Mouse (Mus musculus) midbrain, embryonic 10.5 days (tissue): Measurements from ENCODE around the gene Vipr2. TPM values are rescaled to one million over a fixed set of nuclear protein-coding genes. Genes with fewer than 3 reads are reported as not detected.

ENCODE experiments used
- DNase-seq: peaks from one replicate; pipeline ENCODE4 v3.0.0-alpha.2; 2017; ENCODE audit warnings: low spot score
- H3K27ac ChIP-seq: fragments of 300-500 bp; sonication (generic); replicated peaks from 2 replicates; pipeline ENCODE4 v1.5.1; 2016; ENCODE audit warnings: mild to moderate bottlenecking
- H3K27me3 ChIP-seq: fragments of 300-500 bp; sonication (generic); 2 replicates; pipeline ENCODE4 v1.6.1; 2016; ENCODE audit warnings: low read depth, mild to moderate bottlenecking; ENCODE audit not compliant: poor library complexity, severe bottlenecking
- H3K36me3 ChIP-seq: fragments of 300-500 bp; sonication (generic); 2 replicates; pipeline ENCODE4 v1.6.1; 2016; ENCODE audit warnings: mild to moderate bottlenecking, moderate library complexity
- H3K4me1 ChIP-seq: fragments of 300-500 bp; sonication (generic); 2 replicates; pipeline ENCODE4 v1.6.1; 2016
- H3K4me3 ChIP-seq: fragments of 300-500 bp; sonication (generic); 2 replicates; pipeline ENCODE4 v1.5.1; 2016; ENCODE audit warnings: mild to moderate bottlenecking, moderate library complexity
- H3K9me3 ChIP-seq: fragments of 300-500 bp; sonication (generic); replicated peaks from 2 replicates; pipeline ENCODE4 v1.6.1; 2016; ENCODE audit warnings: mild to moderate bottlenecking
- WGBS: fragments of 180-500 bp; shearing (Covaris S2); methylation state at CpG from one replicate; pipeline ENCODE4 v1.1.7; 2016; 5-methylcytosine and 5-hydroxymethylcytosine counted together
- polyA plus RNA-seq: library from polyadenylated mRNA; unstranded; fragments of >200 nt; fragmentation: Nextera tagmentation; extraction: Ambion mirVana; gene quantifications from 2 replicates; pipeline ENCODE4 v1.2.1, GENCODE M21; 2016

Vipr2 gene
- polyA plus RNA-seq, 1 experiment from 2014 or later = 2.9 TPM

DNA sequence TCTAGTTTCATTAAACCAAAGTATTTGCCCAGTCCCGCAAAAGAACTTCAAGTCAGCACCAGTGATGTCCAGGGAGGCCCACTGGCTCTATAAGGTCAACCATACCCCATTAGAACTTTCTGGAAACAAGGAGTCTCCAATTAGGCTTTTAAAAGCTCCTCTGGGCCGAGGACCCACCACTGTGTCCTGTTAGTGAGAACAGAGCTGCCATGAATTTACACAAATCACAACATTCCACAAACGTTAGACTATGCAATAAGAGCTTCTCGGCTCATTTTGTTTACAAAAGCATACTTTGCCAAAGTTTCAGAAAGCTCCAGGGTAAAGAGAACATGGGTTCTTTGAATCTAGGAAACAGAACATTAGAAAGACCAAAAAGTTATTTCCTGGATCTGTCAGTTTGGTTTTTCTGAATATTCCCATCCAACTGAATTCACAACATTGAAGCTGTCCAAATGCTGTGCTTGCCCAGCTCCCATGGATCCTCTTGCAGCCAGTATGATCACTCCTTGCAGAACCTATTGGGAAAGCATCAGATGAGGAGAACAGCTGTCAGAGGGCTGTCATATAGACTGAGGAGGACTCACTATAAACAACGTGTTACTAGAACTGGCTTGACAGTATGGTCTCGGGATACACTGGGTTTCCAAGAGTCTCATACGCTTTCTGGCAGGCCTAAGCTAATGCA, 33.6 kb downstream of the Vipr2 start:
- Histone ChIP-seq H3K4me3 (no peak overlapping the region), H3K9me3 (peaks cover 10% of the 10 kb centered on the region), H3K36me3 (no peaks in the 10 kb centered on the region), H3K4me1 (no peaks in the 10 kb centered on the region), H3K27me3 (no peaks in the 10 kb centered on the region), H3K27ac (no peak overlapping the region)
- DNase-seq = no peak
- 84% methylated on average over 7 of the region's 7 CpGs for WGBS

DNA sequence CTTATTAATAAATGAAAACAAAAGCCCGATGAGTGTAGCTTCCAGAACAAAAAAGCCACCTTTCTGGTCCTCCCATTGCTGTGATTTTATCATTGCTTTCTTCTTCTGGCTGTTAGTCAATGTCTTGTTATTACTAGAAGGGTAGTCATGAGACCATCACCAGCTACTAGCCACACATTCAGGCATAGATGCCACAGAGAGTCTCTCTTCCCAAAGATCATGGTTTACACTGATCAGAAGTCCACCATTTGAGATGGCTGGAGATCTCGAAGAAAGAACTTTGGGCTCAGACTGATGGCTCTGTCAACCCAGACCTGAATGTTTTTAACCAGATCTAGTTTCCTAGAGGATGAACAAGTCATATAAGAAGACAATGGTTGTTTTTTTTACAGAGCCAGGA, 38.3 kb downstream of the Vipr2 start:
- H3K4me1 ChIP-seq = no peaks in the 10 kb centered on the region
- 82% methylated on average over 2 of the region's 2 CpGs for WGBS
- H3K27ac ChIP-seq = no peak overlapping the region
- H3K9me3 ChIP-seq = no peaks in the 10 kb centered on the region
- no peaks in the 10 kb centered on the region for H3K27me3 ChIP-seq
- H3K36me3 ChIP-seq = no peaks in the 10 kb centered on the region
- H3K4me3 ChIP-seq = no peak overlapping the region
- DNase-seq = no peak

DNA sequence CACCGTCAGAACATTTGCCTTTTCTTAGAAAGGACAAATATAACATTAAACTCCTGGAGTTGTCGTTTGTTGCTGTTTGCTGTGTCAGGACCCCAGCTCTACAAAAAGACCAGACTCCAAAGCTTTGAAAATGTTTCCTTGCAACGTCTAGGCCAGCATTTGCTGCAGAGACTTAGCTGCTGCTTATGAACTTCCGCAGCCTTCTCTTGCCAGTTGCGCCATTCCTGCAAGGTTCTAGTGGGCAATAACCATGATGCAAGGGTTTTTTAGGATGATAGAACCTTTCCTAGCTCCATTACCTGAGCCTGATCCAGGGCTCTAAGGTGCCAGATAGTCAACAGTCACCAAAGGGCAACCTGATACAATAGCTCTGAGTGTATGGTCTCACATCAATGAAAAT, 38.9 kb downstream of the Vipr2 start:
- no peaks in the 10 kb centered on the region for H3K36me3 ChIP-seq

DNA sequence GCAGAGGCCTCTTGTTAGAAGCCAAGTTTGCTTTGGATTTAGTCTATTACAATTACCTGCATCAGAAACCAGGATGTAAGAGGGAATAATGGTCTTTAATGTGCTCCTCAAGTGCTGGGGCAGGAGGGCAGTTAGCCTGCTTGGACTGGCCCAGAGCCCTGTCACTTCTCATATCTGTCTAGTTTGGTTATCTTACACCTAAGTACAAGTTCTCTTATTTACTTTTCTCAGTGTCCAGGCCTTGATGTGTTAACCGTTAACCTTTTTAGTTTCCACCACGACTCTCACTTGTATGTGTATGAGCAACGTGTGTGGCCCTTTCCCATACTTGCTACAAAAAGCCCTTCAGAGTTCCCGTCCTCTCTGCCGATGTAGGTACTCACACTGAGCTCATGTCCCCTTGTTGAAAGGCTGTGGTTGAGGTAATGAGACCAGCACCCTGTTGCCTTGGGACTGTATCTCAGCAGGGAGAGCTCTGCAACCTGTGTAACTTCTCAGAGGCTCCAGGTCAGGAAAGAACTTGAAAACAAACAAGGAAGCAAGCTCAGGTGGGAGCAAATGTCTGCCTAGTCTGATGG, 39.9 kb downstream of the Vipr2 start:
- 88% methylated on average over 5 of the region's 5 CpGs for WGBS
- Histone ChIP-seq H3K4me1 (no peaks in the 10 kb centered on the region), H3K27ac (no peak overlapping the region), H3K36me3 (no peaks in the 10 kb centered on the region), H3K4me3 (no peak overlapping the region), H3K27me3 (no peaks in the 10 kb centered on the region), H3K9me3 (no peaks in the 10 kb centered on the region)
- no peak for DNase-seq

More for the DNA sequence above, 38.9 kb downstream of the Vipr2 start:
- 89% methylated on average over 5 of the region's 5 CpGs for WGBS
- Histone ChIP-seq H3K27me3 (no peaks in the 10 kb centered on the region), H3K4me1 (no peaks in the 10 kb centered on the region), H3K9me3 (no peaks in the 10 kb centered on the region), H3K4me3 (no peak overlapping the region), H3K27ac (no peak overlapping the region)
- DNase-seq = no peak

DNA sequence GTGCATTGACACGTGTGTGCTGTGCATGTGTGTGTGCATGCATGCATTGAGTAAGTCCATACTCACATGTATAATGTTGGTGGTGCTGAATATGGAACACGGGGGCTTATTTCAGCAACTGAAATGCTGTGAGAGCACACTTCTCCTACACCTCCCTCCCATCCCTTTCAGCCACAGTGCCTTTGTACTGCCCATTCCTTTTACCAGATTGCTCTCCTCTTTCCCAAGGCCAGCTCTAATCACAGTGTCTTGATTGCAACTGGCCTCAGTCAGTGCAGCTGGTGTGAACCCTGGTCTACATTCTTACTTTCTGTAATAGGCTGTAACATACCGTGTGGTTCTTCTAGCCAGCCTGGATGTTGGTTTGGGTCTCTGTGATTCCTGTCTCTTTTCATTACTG, 41.5 kb downstream of the Vipr2 start:
- 86% methylated on average over 3 of the region's 3 CpGs for WGBS
- no peak for DNase-seq
- no peaks in the 10 kb centered on the region for H3K27me3 ChIP-seq
- H3K4me1 ChIP-seq = no peaks in the 10 kb centered on the region
- no peak overlapping the region for H3K4me3 ChIP-seq
- no peaks in the 10 kb centered on the region for H3K36me3 ChIP-seq
- H3K27ac ChIP-seq = no peak overlapping the region
- H3K9me3 ChIP-seq = no peaks in the 10 kb centered on the region

DNA sequence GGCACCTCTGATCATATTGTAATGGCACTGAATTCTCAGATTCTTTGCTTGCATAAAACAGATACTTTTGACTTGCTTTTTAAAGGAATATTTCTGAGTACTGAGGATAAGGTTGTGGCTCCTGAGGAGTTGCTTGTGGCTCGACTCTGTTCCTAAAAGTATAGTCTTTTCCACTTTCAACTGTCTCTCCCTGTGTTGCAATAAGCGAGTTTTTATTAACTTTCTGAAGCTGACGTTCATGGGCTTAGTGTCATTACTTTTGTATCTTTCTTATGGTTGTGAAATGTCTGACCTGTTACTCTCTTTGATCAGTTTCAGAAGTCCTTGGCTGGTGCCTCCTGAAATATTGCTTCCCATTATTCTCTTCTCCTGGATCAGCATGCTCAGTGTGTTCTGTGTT, 46.3 kb downstream of the Vipr2 start:
- Histone ChIP-seq H3K4me3 (no peak overlapping the region), H3K9me3 (no peaks in the 10 kb centered on the region), H3K27ac (no peak overlapping the region), H3K36me3 (no peaks in the 10 kb centered on the region), H3K4me1 (no peaks in the 10 kb centered on the region), H3K27me3 (no peaks in the 10 kb centered on the region)
- no peak for DNase-seq
- 86% methylated on average over 3 of the region's 3 CpGs for WGBS

DNA sequence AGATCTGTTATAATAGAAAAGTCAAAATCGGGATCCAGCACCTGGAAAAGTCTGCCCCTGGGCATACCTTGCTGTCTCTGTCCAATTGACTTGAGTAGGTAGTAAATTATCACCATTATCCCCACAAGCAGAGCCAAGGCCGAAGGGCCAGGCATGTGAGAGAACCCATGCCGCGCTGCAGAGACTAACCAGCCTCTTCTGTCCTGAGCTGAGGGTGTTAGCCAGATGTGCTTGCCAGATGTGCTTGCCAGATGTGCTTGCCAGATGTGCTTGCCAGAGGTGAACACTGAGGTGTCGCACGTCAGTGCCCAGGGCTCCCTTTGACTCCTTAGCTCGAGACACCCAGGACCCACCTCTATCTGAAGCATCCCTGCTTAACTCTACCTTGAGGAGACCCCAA, 53.4 kb downstream of the Vipr2 start:
- H3K27ac ChIP-seq = no peak overlapping the region
- H3K9me3 ChIP-seq = no peaks in the 10 kb centered on the region
- no peaks in the 10 kb centered on the region for H3K27me3 ChIP-seq
- 90% methylated on average over 7 of the region's 7 CpGs for WGBS
- no peaks in the 10 kb centered on the region for H3K4me1 ChIP-seq
- DNase-seq = no peak
- no peak overlapping the region for H3K4me3 ChIP-seq
- no peaks in the 10 kb centered on the region for H3K36me3 ChIP-seq

DNA sequence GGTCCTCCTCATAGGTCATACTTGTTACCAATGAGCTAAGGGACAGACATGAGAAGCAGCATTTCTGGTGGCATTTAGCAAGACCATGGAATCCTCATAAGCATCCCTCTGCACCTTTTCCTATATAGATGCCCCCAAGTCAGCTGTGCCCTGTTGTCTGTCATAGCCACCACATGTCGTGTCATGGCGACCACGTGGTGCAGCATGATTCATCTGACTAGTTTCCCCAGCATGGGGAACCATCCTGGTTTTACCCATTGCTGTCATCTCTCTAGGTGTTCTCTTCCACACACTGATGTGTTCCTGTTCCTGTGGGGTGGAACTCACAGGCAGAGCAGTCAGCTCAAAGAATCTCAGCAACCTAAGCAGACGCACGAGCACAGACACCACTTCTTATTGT, 55.4 kb downstream of the Vipr2 start:
- no peaks in the 10 kb centered on the region for H3K36me3 ChIP-seq
- WGBS = 94% methylated on average over 5 of the region's 5 CpGs
- DNase-seq = no peak
- no peaks in the 10 kb centered on the region for H3K4me1 ChIP-seq
- no peak overlapping the region for H3K27ac ChIP-seq
- H3K27me3 ChIP-seq = no peaks in the 10 kb centered on the region
- no peaks in the 10 kb centered on the region for H3K9me3 ChIP-seq
- H3K4me3 ChIP-seq = no peak overlapping the region

DNA sequence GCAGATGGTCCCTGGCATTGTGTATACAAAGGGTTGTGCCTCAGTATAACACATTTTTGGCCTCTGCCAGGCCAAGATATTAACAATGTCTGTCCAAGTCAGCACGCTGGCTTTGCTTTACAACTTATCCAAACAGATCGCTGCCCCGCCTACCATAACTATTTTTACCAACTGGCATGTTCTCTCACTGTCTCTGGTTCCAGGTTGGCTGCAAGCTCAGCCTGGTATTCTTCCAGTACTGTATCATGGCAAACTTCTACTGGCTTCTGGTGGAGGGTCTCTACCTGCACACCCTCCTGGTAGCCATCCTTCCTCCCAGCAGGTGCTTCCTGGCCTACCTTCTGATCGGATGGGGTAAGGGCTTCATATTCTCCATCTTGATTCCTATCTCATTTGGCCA, 58.4 kb downstream of the Vipr2 start:
- no peak for DNase-seq
- Histone ChIP-seq H3K27ac (no peak overlapping the region), H3K9me3 (no peaks in the 10 kb centered on the region), H3K36me3 (no peaks in the 10 kb centered on the region), H3K4me1 (peaks cover 15% of the 10 kb centered on the region), H3K27me3 (no peaks in the 10 kb centered on the region), H3K4me3 (no peak overlapping the region)
- WGBS = 90% methylated on average over 4 of the region's 4 CpGs

DNA sequence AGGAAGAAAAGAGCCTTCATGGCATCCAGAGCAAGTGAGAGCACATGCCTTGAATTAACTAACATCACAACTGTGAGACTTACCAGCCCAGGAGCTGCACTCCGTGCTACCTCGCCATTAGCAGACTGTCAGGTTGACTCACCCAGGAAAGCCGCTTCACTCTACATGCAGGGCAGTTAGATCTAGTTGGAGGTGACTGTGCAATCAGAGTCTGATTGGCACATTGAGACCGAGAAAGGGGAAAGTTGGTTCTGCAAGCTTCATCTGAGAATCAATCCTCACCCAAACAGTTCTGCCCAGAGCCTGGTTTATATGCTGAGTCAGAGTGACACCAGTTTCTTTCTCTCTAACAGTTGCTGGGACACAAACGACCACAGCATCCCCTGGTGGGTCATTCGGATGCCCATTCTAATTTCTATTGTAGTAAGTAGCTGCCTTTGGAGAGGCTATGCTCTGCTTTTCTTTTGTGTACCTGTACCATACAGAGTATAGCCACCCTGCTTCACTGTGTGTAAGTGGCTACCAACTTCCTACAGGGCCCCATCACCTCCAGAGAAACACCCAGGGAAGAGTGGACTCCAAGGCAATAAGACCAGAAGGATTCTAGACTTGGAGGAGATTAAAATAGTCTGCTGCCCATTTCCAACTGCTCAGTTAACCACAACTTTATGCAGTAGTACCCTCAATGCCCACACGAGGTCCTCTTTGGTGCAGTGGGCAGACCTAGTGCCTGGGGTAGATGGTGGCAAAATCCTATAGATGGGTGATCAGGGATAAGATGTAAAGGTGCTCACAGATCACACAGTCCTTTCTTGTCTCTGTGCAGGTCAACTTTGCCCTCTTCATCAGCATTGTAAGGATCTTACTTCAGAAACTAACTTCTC, 61.0 kb downstream of the Vipr2 start:
- Histone ChIP-seq H3K27ac (no peak overlapping the region), H3K9me3 (no peaks in the 10 kb centered on the region), H3K4me1 (peaks cover 15% of the 10 kb centered on the region), H3K4me3 (no peak overlapping the region), H3K36me3 (no peaks in the 10 kb centered on the region), H3K27me3 (no peaks in the 10 kb centered on the region)
- no peak for DNase-seq
- 71% methylated on average over 7 of the region's 7 CpGs for WGBS

DNA sequence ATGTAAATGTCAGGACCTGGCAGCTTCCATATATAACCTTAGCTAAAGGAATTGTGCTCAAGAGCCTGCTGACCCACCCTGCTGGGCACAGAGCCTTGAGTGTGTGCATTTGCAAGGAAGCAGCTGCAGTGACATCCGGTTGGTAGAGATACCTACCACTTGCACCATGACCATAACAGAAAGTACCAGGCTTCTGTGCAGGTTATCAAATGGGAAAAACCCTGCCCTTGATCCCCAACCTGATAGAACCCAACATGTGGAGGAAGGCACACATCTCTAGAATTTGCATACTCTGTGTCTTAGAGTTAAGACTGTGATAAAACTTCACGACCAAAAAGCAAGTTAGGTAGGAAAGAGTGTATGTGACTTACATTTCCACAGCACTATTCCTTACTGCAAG, 63.1 kb downstream of the Vipr2 start:
- Histone ChIP-seq H3K9me3 (no peaks in the 10 kb centered on the region), H3K27me3 (no peaks in the 10 kb centered on the region), H3K4me1 (peaks cover 22% of the 10 kb centered on the region), H3K4me3 (no peak overlapping the region), H3K36me3 (no peaks in the 10 kb centered on the region), H3K27ac (no peak overlapping the region)
- WGBS = 78% methylated on average over 2 of the region's 2 CpGs
- no peak for DNase-seq

DNA sequence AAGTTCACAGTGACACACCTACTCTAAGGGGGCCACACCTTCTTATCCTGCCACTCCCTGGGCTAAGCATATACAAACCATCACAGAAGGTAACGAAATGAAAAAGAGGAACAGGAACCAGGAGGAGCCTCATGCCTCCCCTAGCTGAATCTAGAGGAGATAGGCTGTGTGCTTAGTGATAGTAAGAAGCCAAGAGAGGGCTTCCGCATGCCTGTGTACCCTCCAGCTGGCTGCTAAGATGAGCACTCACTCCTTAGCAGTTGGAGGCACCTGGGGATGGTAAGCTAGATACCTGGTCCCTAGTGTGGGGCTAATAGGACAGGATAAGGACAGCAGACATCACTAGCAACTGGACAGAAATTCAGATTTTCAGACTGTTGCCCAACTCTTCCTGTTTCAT, 64.3 kb downstream of the Vipr2 start:
- no peaks in the 10 kb centered on the region for H3K9me3 ChIP-seq
- WGBS = 91% methylated on average over 2 of the region's 2 CpGs
- H3K27ac ChIP-seq = no peak overlapping the region
- H3K4me1 ChIP-seq = peaks cover 34% of the 10 kb centered on the region
- no peaks in the 10 kb centered on the region for H3K27me3 ChIP-seq
- no peak for DNase-seq
- no peak overlapping the region for H3K4me3 ChIP-seq
- H3K36me3 ChIP-seq = no peaks in the 10 kb centered on the region

DNA sequence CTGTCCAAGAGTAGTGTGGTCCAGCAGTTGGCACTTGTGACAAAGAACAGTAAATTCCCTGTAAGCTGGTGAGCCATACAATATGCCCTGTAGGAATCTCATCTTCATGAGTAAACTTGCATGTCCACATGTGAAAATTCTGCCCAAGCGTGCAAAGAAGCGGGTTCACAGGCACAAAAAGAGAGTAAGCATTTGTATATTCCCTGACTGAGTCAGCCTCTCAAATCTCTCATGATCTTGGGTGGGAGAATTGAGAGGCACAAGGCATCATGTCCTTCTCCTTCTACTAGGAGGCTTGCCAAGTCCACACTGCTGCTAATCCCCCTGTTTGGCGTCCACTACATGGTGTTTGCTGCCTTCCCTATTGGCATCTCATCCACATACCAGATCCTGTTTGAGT, 64.9 kb downstream of the Vipr2 start:
- WGBS = 88% methylated on average over 3 of the region's 3 CpGs
- Histone ChIP-seq H3K9me3 (no peaks in the 10 kb centered on the region), H3K4me1 (peaks cover 41% of the 10 kb centered on the region), H3K27ac (no peak overlapping the region), H3K36me3 (no peaks in the 10 kb centered on the region), H3K4me3 (no peak overlapping the region), H3K27me3 (no peaks in the 10 kb centered on the region)
- DNase-seq = no peak
